Mouse (Mus musculus) midbrain, embryonic 16.5 days (tissue): ENCODE results near the gene Gm48551. TPM values are rescaled to one million over a fixed set of nuclear protein-coding genes. Genes with fewer than 3 reads are reported as not detected.

Source experiments
- ATAC-seq: fragments of 200-750 bp; cut with Nextera tagmentation; 2 replicates; pipeline ENCODE4 v1.8.0; 2017; ENCODE audit warnings: moderate TSS enrichment
- H3K27ac ChIP-seq: fragments of 300-500 bp; sonication (generic); 2 replicates; pipeline ENCODE4 v1.5.1; 2014; ENCODE audit warnings: mild to moderate bottlenecking, low read length, mixed read lengths
- H3K27me3 ChIP-seq: fragments of 300-500 bp; sonication (generic); 2 replicates; pipeline ENCODE4 v1.6.1; 2014; ENCODE audit warnings: low read depth, low read length, mixed read lengths; ENCODE audit not compliant: control insufficient read depth, insufficient read depth
- H3K36me3 ChIP-seq: fragments of 300-500 bp; sonication (generic); 2 replicates; pipeline ENCODE4 v1.6.1; 2014; ENCODE audit warnings: mild to moderate bottlenecking, low read length, moderate library complexity, mixed read lengths; ENCODE audit not compliant: control insufficient read depth, insufficient read depth
- H3K4me1 ChIP-seq: fragments of 300-500 bp; sonication (generic); 2 replicates; pipeline ENCODE4 v1.6.1; 2014; ENCODE audit warnings: mild to moderate bottlenecking, low read length, mixed read lengths; ENCODE audit not compliant: control insufficient read depth, insufficient read depth
- H3K4me2 ChIP-seq: fragments of 300-500 bp; sonication (generic); 2 replicates; pipeline ENCODE4 v1.6.1; 2014; ENCODE audit warnings: mild to moderate bottlenecking, low read length, mixed read lengths
- H3K4me3 ChIP-seq: fragments of 300-500 bp; sonication (generic); 2 replicates; pipeline ENCODE4 v1.5.1; 2014; ENCODE audit warnings: low read depth, mild to moderate bottlenecking, low read length, moderate library complexity, mixed read lengths
- H3K9ac ChIP-seq: fragments of 300-500 bp; sonication (generic); 2 replicates; pipeline ENCODE4 v1.6.1; 2014; ENCODE audit warnings: low read depth, low read length, mixed read lengths
- H3K9me3 ChIP-seq: fragments of 300-500 bp; sonication (generic); replicated peaks from 2 replicates; pipeline ENCODE4 v1.6.1; 2014; ENCODE audit warnings: mild to moderate bottlenecking, low read length, mixed read lengths; ENCODE audit not compliant: control insufficient read depth, poor library complexity, severe bottlenecking
- WGBS: fragments of 180-500 bp; shearing (Covaris S2); extraction: QIAGEN DNeasy Blood & Tissue Kit; methylation state at CpG from one replicate; pipeline ENCODE4 v1.1.7; 2014; 5-methylcytosine and 5-hydroxymethylcytosine counted together
- polyA plus RNA-seq: library from polyadenylated mRNA; unstranded; fragments of >200 nt; fragmentation: Nextera tagmentation; extraction: Ambion mirVana; gene quantifications from 2 replicates; pipeline ENCODE4 v1.2.1, GENCODE M21; 2015

The Gm48551 gene
- polyA plus RNA-seq, 1 experiment from 2014 or later, result 6.1 TPM

- no peak overlapping the region for H3K27ac ChIP-seq
- no peak overlapping the region for H3K9ac ChIP-seq
- peaks cover 24% of the 10 kb centered on the region for H3K36me3 ChIP-seq
- H3K4me3 ChIP-seq, result no peak overlapping the region
- WGBS, result 36% methylated on average over 4 of the region's 4 CpGs
- H3K9me3 ChIP-seq, result no peaks in the 10 kb centered on the region
- H3K4me2 ChIP-seq, result no peak overlapping the region
- H3K27me3 ChIP-seq, result no peaks in the 10 kb centered on the region; the same call in 1 of the 2 replicates
- H3K4me1 ChIP-seq, result peaks cover 18% of the 10 kb centered on the region
- ATAC-seq, result no peak; the same call in 1 of the 2 replicates
Measured at GRCm38 (mm10) chr10:81365073-81365472, 19.2 kb upstream of the Gm48551 start.

- WGBS, result 19% methylated on average over 11 of the region's 12 CpGs
- no peak for ATAC-seq
- H3K9ac ChIP-seq, result no peak within 1 kb of the TSS; the same call in 1 of the 2 replicates
Measured at GRCm38 (mm10) chr10:81365672-81366476, 18.4 kb upstream of the Gm48551 start, which contains the start of gene 4930404N11Rik. Gene 4930404N11Rik (minus strand): TSS chr10:81365816.

GRCm38 (mm10) chr10:81366477-81367206 is 17.6 kb upstream of the Gm48551 start:
- Histone ChIP-seq H3K27ac (no peak overlapping the region), H3K9me3 (no peaks in the 10 kb centered on the region), H3K9ac (no peak overlapping the region), H3K4me2 (no peak overlapping the region), H3K4me1 (peaks cover 18% of the 10 kb centered on the region), H3K27me3 (no peaks in the 10 kb centered on the region; the same call in 1 of the 2 replicates), H3K36me3 (peaks cover 36% of the 10 kb centered on the region), H3K4me3 (no peak overlapping the region)
- WGBS, result 77% methylated on average over 6 of the region's 6 CpGs
- ATAC-seq, result no peak

More at GRCm38 (mm10) chr10:81365672-81366476, 18.4 kb upstream of the Gm48551 start, which contains the start of gene 4930404N11Rik:
- Histone ChIP-seq H3K36me3 (peaks cover 31% of the 10 kb centered on the region), H3K4me2 (peak within 1 kb of the TSS; percentile 43), H3K27me3 (no peaks in the 10 kb centered on the region; the same call in 1 of the 2 replicates), H3K4me3 (peak within 1 kb of the TSS; percentile 16; the same call in 1 of the 2 replicates), H3K27ac (no peak within 1 kb of the TSS), H3K9me3 (no peaks in the 10 kb centered on the region), H3K4me1 (peaks cover 18% of the 10 kb centered on the region)

- peaks cover 18% of the 10 kb centered on the region for H3K4me1 ChIP-seq
- H3K27ac ChIP-seq, result no peak overlapping the region
- H3K36me3 ChIP-seq, result peaks cover 36% of the 10 kb centered on the region
- no peak overlapping the region for H3K9ac ChIP-seq
- H3K9me3 ChIP-seq, result no peaks in the 10 kb centered on the region
- H3K4me2 ChIP-seq, result no peak overlapping the region
- 70% methylated on average over 6 of the region's 6 CpGs for WGBS
- ATAC-seq, result no peak
- no peaks in the 10 kb centered on the region; the same call in 1 of the 2 replicates for H3K27me3 ChIP-seq
- no peak overlapping the region for H3K4me3 ChIP-seq
Measured at GRCm38 (mm10) chr10:81367207-81367495, 17.1 kb upstream of the Gm48551 start.

- no peak overlapping the region for H3K27ac ChIP-seq
- no peak overlapping the region for H3K9ac ChIP-seq
- ATAC-seq, result no peak
- peaks cover 24% of the 10 kb centered on the region for H3K4me1 ChIP-seq
- WGBS, result 91% methylated on average over 10 of the region's 10 CpGs
- no peaks in the 10 kb centered on the region for H3K9me3 ChIP-seq
- H3K4me3 ChIP-seq, result no peak overlapping the region
- H3K36me3 ChIP-seq, result peaks cover 12% of the 10 kb centered on the region
- H3K4me2 ChIP-seq, result no peak overlapping the region
- H3K27me3 ChIP-seq, result no peaks in the 10 kb centered on the region
Measured at GRCm38 (mm10) chr10:81375322-81375721, 8.9 kb upstream of the Gm48551 start.

DNA sequence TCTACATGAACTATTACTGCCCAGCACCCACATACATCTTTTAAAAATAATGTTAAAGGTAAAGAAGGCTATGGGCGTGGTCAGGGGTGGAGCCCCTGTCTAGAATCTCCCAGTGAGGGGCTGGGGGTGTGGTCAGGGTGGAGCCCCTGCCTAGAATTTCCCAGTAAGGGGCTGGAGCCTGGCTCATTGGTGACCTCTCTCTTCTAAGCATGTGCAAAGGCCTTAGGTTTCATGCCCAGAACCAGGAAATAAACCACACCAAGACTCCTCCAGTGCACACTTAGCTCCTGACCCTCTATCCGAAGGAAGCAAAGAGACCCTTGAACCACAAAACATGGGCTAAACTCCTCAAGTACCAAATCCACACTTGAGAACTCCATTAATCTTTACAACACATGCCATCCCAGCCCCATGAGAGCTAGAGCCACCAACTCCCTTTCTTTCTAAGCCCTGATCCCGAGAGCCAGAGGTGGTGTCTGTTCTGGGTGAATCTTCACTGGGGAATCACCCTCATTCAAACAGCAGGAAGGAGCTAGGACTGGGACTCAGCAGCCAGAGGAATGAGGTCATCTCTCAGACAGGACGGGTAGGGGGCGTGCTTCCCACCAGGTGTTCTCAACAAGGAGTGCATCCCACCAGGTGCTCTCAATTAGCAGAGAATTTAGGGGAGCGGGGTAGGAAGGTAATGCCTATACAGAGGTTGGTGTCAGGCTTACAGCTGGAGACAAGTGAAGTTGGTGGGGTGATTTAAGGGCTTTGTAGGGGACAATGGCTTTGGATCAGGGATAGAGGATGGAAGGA is 7.5 kb upstream of the Gm48551 start:
- Histone ChIP-seq H3K9me3 (no peaks in the 10 kb centered on the region), H3K27me3 (no peaks in the 10 kb centered on the region), H3K9ac (peak overlapping the region; percentile 90), H3K4me1 (peaks cover 24% of the 10 kb centered on the region), H3K36me3 (peaks cover 2% of the 10 kb centered on the region; the same call in 1 of the 2 replicates), H3K4me2 (peak overlapping the region; percentile 94), H3K27ac (no peak overlapping the region), H3K4me3 (peak overlapping the region; percentile 79)
- no peak for ATAC-seq
- WGBS, result 46% methylated on average over 6 of the region's 6 CpGs

DNA sequence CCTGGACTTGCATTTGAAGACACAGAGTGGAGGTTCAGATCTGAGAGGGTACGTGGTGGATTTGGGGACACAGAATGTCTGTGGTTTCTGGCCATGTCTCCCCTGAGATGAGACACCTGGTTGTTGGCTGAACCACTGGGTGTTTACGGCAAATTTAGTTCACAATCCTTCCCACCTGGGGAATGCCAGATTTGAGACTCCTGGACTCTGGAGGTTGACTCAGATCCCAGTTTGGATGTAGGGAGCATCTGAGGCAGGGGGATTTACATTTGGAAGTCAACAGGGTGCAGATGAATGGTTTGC is 7.0 kb upstream of the Gm48551 start:
- H3K27ac ChIP-seq, result no peak overlapping the region

GRCm38 (mm10) chr10:81377793-81378552 is 6.3 kb upstream of the Gm48551 start, which contains the start of gene Fzr1:
Gene Fzr1 (minus strand): TSS chr10:81378516.
- Histone ChIP-seq H3K4me1 (peaks cover 24% of the 10 kb centered on the region), H3K36me3 (peaks cover 2% of the 10 kb centered on the region; the same call in 1 of the 2 replicates), H3K4me2 (peak within 1 kb of the TSS; percentile 94), H3K27ac (peak within 1 kb of the TSS; percentile 84), H3K4me3 (peak within 1 kb of the TSS; percentile 79), H3K27me3 (no peaks in the 10 kb centered on the region), H3K9ac (peak within 1 kb of the TSS; percentile 90), H3K9me3 (no peaks in the 10 kb centered on the region)
- ATAC-seq, result peak; percentile 61
- WGBS, result 2% methylated on average over 35 of the region's 59 CpGs

More for the DNA sequence above, 7.0 kb upstream of the Gm48551 start:
- Histone ChIP-seq H3K4me1 (peaks cover 24% of the 10 kb centered on the region), H3K27me3 (no peaks in the 10 kb centered on the region), H3K9me3 (no peaks in the 10 kb centered on the region), H3K36me3 (peaks cover 2% of the 10 kb centered on the region; the same call in 1 of the 2 replicates), H3K4me2 (peak overlapping the region; percentile 94), H3K9ac (peak overlapping the region; percentile 90), H3K4me3 (peak overlapping the region; percentile 79)
- ATAC-seq, result no peak
- 58% methylated on average over 2 of the region's 2 CpGs for WGBS
